Mouse (Mus musculus) embryonic facial prominence, embryonic 11.5 days (tissue): Measurements from ENCODE around the gene Mpdz. TPM values are rescaled to one million over a fixed set of nuclear protein-coding genes. Genes with fewer than 3 reads are reported as not detected.

ENCODE experiments used
- ATAC-seq: fragments of 200-750 bp; cut with Nextera tagmentation; replicated peaks from 2 replicates; pipeline ENCODE4 v1.8.0; 2017; ENCODE audit warnings: low read depth; ENCODE audit not compliant: insufficient number of reproducible peaks, low FRiP score, low TSS enrichment
- DNase-seq: peaks from one replicate; pipeline ENCODE4 v3.0.0-alpha.2; 2015; ENCODE audit warnings: low spot score
- H3K27ac ChIP-seq: fragments of 300-500 bp; sonication (generic); replicated peaks from 2 replicates; pipeline ENCODE4 v1.5.1; 2014; ENCODE audit warnings: mild to moderate bottlenecking, low read depth, low read length, control low read depth
- H3K27me3 ChIP-seq: fragments of 300-500 bp; sonication (generic); 2 replicates; pipeline ENCODE4 v1.6.1; 2014; ENCODE audit warnings: mild to moderate bottlenecking, low read length, moderate library complexity, mixed read lengths; ENCODE audit not compliant: control insufficient read depth, insufficient read depth
- H3K36me3 ChIP-seq: fragments of 300-500 bp; sonication (generic); replicated peaks from 2 replicates; pipeline ENCODE4 v1.6.1; 2014; ENCODE audit warnings: low read depth, mild to moderate bottlenecking, low read length, moderate library complexity, mixed read lengths; ENCODE audit not compliant: control insufficient read depth, insufficient read depth
- H3K4me1 ChIP-seq: fragments of 300-500 bp; sonication (generic); 2 replicates; pipeline ENCODE4 v1.6.1; 2014; ENCODE audit warnings: low read length, mixed read lengths; ENCODE audit not compliant: control insufficient read depth, insufficient read depth
- H3K4me2 ChIP-seq: fragments of 300-500 bp; sonication (generic); 2 replicates; pipeline ENCODE4 v1.6.1; 2014; ENCODE audit warnings: low read depth, mild to moderate bottlenecking, control low read depth, low read length, moderate library complexity
- H3K4me3 ChIP-seq: fragments of 300-500 bp; sonication (generic); 2 replicates; pipeline ENCODE4 v1.5.1; 2014; ENCODE audit warnings: low read depth, low read length, control low read depth
- H3K9ac ChIP-seq: fragments of 300-500 bp; sonication (generic); replicated peaks from 2 replicates; pipeline ENCODE4 v1.6.1; 2014; ENCODE audit warnings: mild to moderate bottlenecking, control low read depth, low read length
- H3K9me3 ChIP-seq: fragments of 300-500 bp; sonication (generic); replicated peaks from 2 replicates; pipeline ENCODE4 v1.6.1; 2016; ENCODE audit warnings: mild to moderate bottlenecking, low read length, inconsistent platforms, mixed read lengths; ENCODE audit not compliant: control insufficient read depth
- WGBS: fragments of 180-500 bp; shearing (Covaris S2); extraction: QIAGEN DNeasy Blood & Tissue Kit; methylation state at CpG from one replicate; pipeline ENCODE4 v1.1.7; 2014; 5-methylcytosine and 5-hydroxymethylcytosine counted together
- polyA plus RNA-seq: library from polyadenylated mRNA; unstranded; fragments of >200 nt; fragmentation: Nextera tagmentation; extraction: Ambion mirVana; gene quantifications from 2 replicates; pipeline ENCODE4 v1.2.1, GENCODE M21; 2014

The Mpdz gene
- polyA plus RNA-seq, result 36.8 and 38.1 TPM in 2 replicates

- Histone ChIP-seq H3K4me1 (no peaks in the 10 kb centered on the region), H3K27me3 (no peaks in the 10 kb centered on the region), H3K9ac (peak within 1 kb of the TSS; percentile 97), H3K9me3 (no peaks in the 10 kb centered on the region), H3K27ac (peak within 1 kb of the TSS; percentile 93), H3K4me2 (peak within 1 kb of the TSS; percentile 37), H3K4me3 (peak within 1 kb of the TSS; percentile 86), H3K36me3 (no peaks in the 10 kb centered on the region)
- DNase-seq (peak; percentile 84), ATAC-seq (peak; percentile 91)
- WGBS, result under 1% methylated on average over 76 of the region's 97 CpGs
These were observed at the start of gene Mpdz for GRCm38 (mm10) chr4:81442078-81442981. Gene Mpdz, minus strand, starts transcription at chr4:81442815.

- no peak for ATAC-seq
- WGBS, result 84% methylated on average over 2 of the region's 2 CpGs
- H3K4me3 ChIP-seq, result no peak overlapping the region
- no peaks in the 10 kb centered on the region for H3K4me1 ChIP-seq
- H3K27me3 ChIP-seq, result no peaks in the 10 kb centered on the region
- DNase-seq, result no peak
- H3K27ac ChIP-seq, result no peak overlapping the region
- no peaks in the 10 kb centered on the region for H3K36me3 ChIP-seq
- H3K4me2 ChIP-seq, result no peak overlapping the region
- no peak overlapping the region for H3K9ac ChIP-seq
- no peaks in the 10 kb centered on the region for H3K9me3 ChIP-seq
These were observed 47.9 kb upstream of the Mpdz start for GRCm38 (mm10) chr4:81490556-81490955.

- Histone ChIP-seq H3K36me3 (no peaks in the 10 kb centered on the region), H3K27ac (no peak overlapping the region), H3K4me2 (no peak overlapping the region), H3K9me3 (no peaks in the 10 kb centered on the region), H3K9ac (no peak overlapping the region), H3K4me1 (no peaks in the 10 kb centered on the region), H3K4me3 (no peak overlapping the region), H3K27me3 (no peaks in the 10 kb centered on the region)
- DNase-seq (no peak), ATAC-seq (no peak)
- 72% methylated on average over 7 of the region's 7 CpGs for WGBS
These were observed 42.0 kb upstream of the Mpdz start for GRCm38 (mm10) chr4:81484603-81485002.

- Histone ChIP-seq H3K27ac (no peak overlapping the region), H3K27me3 (no peaks in the 10 kb centered on the region), H3K4me3 (no peak overlapping the region), H3K9me3 (no peaks in the 10 kb centered on the region), H3K9ac (no peak overlapping the region), H3K36me3 (no peaks in the 10 kb centered on the region), H3K4me1 (no peaks in the 10 kb centered on the region), H3K4me2 (no peak overlapping the region)
- 73% methylated on average over 18 of the region's 18 CpGs for WGBS
- ATAC-seq, result no peak
- DNase-seq, result no peak
These were observed 41.4 kb upstream of the Mpdz start for GRCm38 (mm10) chr4:81483887-81484602.

- H3K27ac ChIP-seq, result no peak overlapping the region
These were observed 40.5 kb upstream of the Mpdz start for GRCm38 (mm10) chr4:81483159-81483558.

GRCm38 (mm10) chr4:81466821-81467220 lies 24.2 kb upstream of the Mpdz start:
- no peak overlapping the region for H3K4me2 ChIP-seq
- WGBS, result 86% methylated on average over 4 of the region's 4 CpGs

More at GRCm38 (mm10) chr4:81483159-81483558, 40.5 kb upstream of the Mpdz start:
- Histone ChIP-seq H3K9me3 (no peaks in the 10 kb centered on the region), H3K9ac (no peak overlapping the region), H3K4me2 (no peak overlapping the region), H3K27me3 (no peaks in the 10 kb centered on the region), H3K4me1 (no peaks in the 10 kb centered on the region), H3K4me3 (no peak overlapping the region), H3K36me3 (no peaks in the 10 kb centered on the region)
- no peak for ATAC-seq
- WGBS, result 17% methylated on average over 6 of the region's 6 CpGs
- peak; percentile 29 for DNase-seq

GRCm38 (mm10) chr4:81465172-81465571 lies 22.6 kb upstream of the Mpdz start:
- Histone ChIP-seq H3K4me1 (no peaks in the 10 kb centered on the region), H3K9me3 (no peaks in the 10 kb centered on the region), H3K36me3 (no peaks in the 10 kb centered on the region), H3K4me2 (no peak overlapping the region), H3K27ac (no peak overlapping the region), H3K27me3 (no peaks in the 10 kb centered on the region), H3K4me3 (no peak overlapping the region), H3K9ac (no peak overlapping the region)
- ATAC-seq (no peak), DNase-seq (no peak)
- WGBS, result 87% methylated on average over 3 of the region's 3 CpGs

More at GRCm38 (mm10) chr4:81466821-81467220, 24.2 kb upstream of the Mpdz start:
- no peak overlapping the region for H3K4me3 ChIP-seq
- H3K9ac ChIP-seq, result no peak overlapping the region
- no peak for DNase-seq
- ATAC-seq, result no peak
- H3K4me1 ChIP-seq, result no peaks in the 10 kb centered on the region
- no peaks in the 10 kb centered on the region for H3K9me3 ChIP-seq
- no peaks in the 10 kb centered on the region for H3K27me3 ChIP-seq
- H3K36me3 ChIP-seq, result no peaks in the 10 kb centered on the region
- no peak overlapping the region for H3K27ac ChIP-seq

GRCm38 (mm10) chr4:81462253-81462652 lies 19.6 kb upstream of the Mpdz start:
- Histone ChIP-seq H3K36me3 (no peaks in the 10 kb centered on the region), H3K9me3 (no peaks in the 10 kb centered on the region), H3K4me2 (no peak overlapping the region), H3K9ac (no peak overlapping the region), H3K27me3 (no peaks in the 10 kb centered on the region), H3K4me1 (no peaks in the 10 kb centered on the region), H3K4me3 (no peak overlapping the region), H3K27ac (no peak overlapping the region)
- no peak for DNase-seq
- no peak for ATAC-seq
- 71% methylated on average over 4 of the region's 4 CpGs for WGBS
